Mouse (Mus musculus): ENCODE data around the gene Abcd3. TPM values are rescaled to one million over a fixed set of nuclear protein-coding genes. Genes with fewer than 3 reads are reported as not detected.

Abcd3 gene
- total and polyA plus RNA-seq, 2 experiments from 2014 or later: 43.5 to 65.9 TPM

- Histone ChIP-seq H3K27me3 (ENCODE audit: control insufficient read depth, insufficient read depth, low read length) (no peaks in the 10 kb centered on the region), H3K4me1 (ENCODE audit: control insufficient read depth, insufficient read depth) (peaks cover 15% of the 10 kb centered on the region), H3K9ac (replicated peaks; ENCODE audit: low read depth, low read length) (0 out of 2 replicates have a peak overlapping the region, but pooled peaks have one; percentile 20), H3K4me3 (ENCODE audit: low read depth, low read length) (no peak overlapping the region), H3K9me3 (replicated peaks; ENCODE audit: control insufficient read depth, low read length) (no peaks in the 10 kb centered on the region), H3K36me3 (replicated peaks; ENCODE audit: control insufficient read depth, insufficient read depth, low read length) (peaks cover 28% of the 10 kb centered on the region), H3K27ac (ENCODE audit: low read depth) (peak overlapping the region; percentile 96), H3K4me2 (ENCODE audit: low read depth, low read length) (peak overlapping the region; percentile 33)
- WGBS: 10% methylated on average over 18 of the region's 18 CpGs
- TF ChIP-seq EP300 (IDR thresholded peaks at IDR 0.05; ENCODE audit: low read depth) (peak; percentile 100), CTCF (IDR thresholded peaks at IDR 0.05; ENCODE audit: low read depth) (peak; percentile 82)
- DNase-seq (ENCODE audit: low spot score) (peak; percentile 96), ATAC-seq (ENCODE audit: insufficient read depth, low read depth) (peak; percentile 97)
Measured at GRCm38 (mm10) chr3:121736025-121736744, 78.9 kb downstream of the Abcd3 start.

GRCm38 (mm10) chr3:121735542-121735941 is 79.6 kb downstream of the Abcd3 start:
- WGBS: 58% methylated on average over 7 of the region's 7 CpGs
- H3K4me2 ChIP-seq (ENCODE audit: low read depth, low read length): peak overlapping the region; percentile 33; the same call in 1 of the 2 replicates

GRCm38 (mm10) chr3:121729678-121730077 is 85.4 kb downstream of the Abcd3 start:
- no peaks in the 10 kb centered on the region for H3K9me3 ChIP-seq (replicated peaks; ENCODE audit: control insufficient read depth, low read length)
- H3K4me3 ChIP-seq (ENCODE audit: low read depth, low read length): no peak overlapping the region
- DNase-seq (ENCODE audit: low spot score) (no peak), ATAC-seq (ENCODE audit: insufficient read depth, low read depth) (no peak)
- no peak overlapping the region for H3K4me2 ChIP-seq (ENCODE audit: low read depth, low read length)
- H3K36me3 ChIP-seq (replicated peaks; ENCODE audit: control insufficient read depth, insufficient read depth, low read length): peaks cover 42% of the 10 kb centered on the region
- no peak overlapping the region for H3K9ac ChIP-seq (replicated peaks; ENCODE audit: low read depth, low read length)
- no peak for TF ChIP-seq CTCF (IDR thresholded peaks at IDR 0.05; ENCODE audit: low read depth)
- TF ChIP-seq EP300 (IDR thresholded peaks at IDR 0.05; ENCODE audit: low read depth): no peak
- H3K27ac ChIP-seq (ENCODE audit: low read depth): no peak overlapping the region
- 81% methylated on average over 4 of the region's 4 CpGs for WGBS
- H3K27me3 ChIP-seq (ENCODE audit: control insufficient read depth, insufficient read depth, low read length): no peaks in the 10 kb centered on the region
- 0 out of 2 replicates have a peak, but pooled peaks cover 4% of the 10 kb centered on the region for H3K4me1 ChIP-seq (ENCODE audit: control insufficient read depth, insufficient read depth)

More at GRCm38 (mm10) chr3:121735542-121735941, 79.6 kb downstream of the Abcd3 start:
- Histone ChIP-seq H3K9me3 (replicated peaks; ENCODE audit: control insufficient read depth, low read length) (no peaks in the 10 kb centered on the region), H3K4me1 (ENCODE audit: control insufficient read depth, insufficient read depth) (peaks cover 15% of the 10 kb centered on the region), H3K36me3 (replicated peaks; ENCODE audit: control insufficient read depth, insufficient read depth, low read length) (peaks cover 34% of the 10 kb centered on the region), H3K4me3 (ENCODE audit: low read depth, low read length) (no peak overlapping the region), H3K27me3 (ENCODE audit: control insufficient read depth, insufficient read depth, low read length) (no peaks in the 10 kb centered on the region), H3K9ac (replicated peaks; ENCODE audit: low read depth, low read length) (0 out of 2 replicates have a peak overlapping the region, but pooled peaks have one; percentile 20), H3K27ac (ENCODE audit: low read depth) (peak overlapping the region; percentile 96)
- DNase-seq (ENCODE audit: low spot score) (no peak), ATAC-seq (ENCODE audit: insufficient read depth, low read depth) (no peak)
- no peak for TF ChIP-seq EP300 (IDR thresholded peaks at IDR 0.05; ENCODE audit: low read depth)
- TF ChIP-seq CTCF (IDR thresholded peaks at IDR 0.05; ENCODE audit: low read depth): no peak

- Histone ChIP-seq H3K27me3 (ENCODE audit: control insufficient read depth, insufficient read depth, low read length) (no peaks in the 10 kb centered on the region), H3K4me2 (ENCODE audit: low read depth, low read length) (no peak overlapping the region), H3K4me3 (ENCODE audit: low read depth, low read length) (no peak overlapping the region), H3K36me3 (replicated peaks; ENCODE audit: control insufficient read depth, insufficient read depth, low read length) (peaks cover 10% of the 10 kb centered on the region), H3K27ac (ENCODE audit: low read depth) (peak overlapping the region; percentile 7), H3K4me1 (ENCODE audit: control insufficient read depth, insufficient read depth) (0 out of 2 replicates have a peak, but pooled peaks cover 8% of the 10 kb centered on the region), H3K9ac (replicated peaks; ENCODE audit: low read depth, low read length) (no peak overlapping the region), H3K9me3 (replicated peaks; ENCODE audit: control insufficient read depth, low read length) (no peaks in the 10 kb centered on the region)
- DNase-seq (ENCODE audit: low spot score): no peak
- WGBS: 66% methylated on average over 10 of the region's 10 CpGs
- ATAC-seq (ENCODE audit: insufficient read depth, low read depth): no peak
- TF ChIP-seq CTCF (IDR thresholded peaks at IDR 0.05; ENCODE audit: low read depth) (no peak), EP300 (IDR thresholded peaks at IDR 0.05; ENCODE audit: low read depth) (no peak)
Measured at GRCm38 (mm10) chr3:121725651-121726050, 89.5 kb downstream of the Abcd3 start.

- TF ChIP-seq CTCF (IDR thresholded peaks at IDR 0.05; ENCODE audit: low read depth) (no peak), EP300 (IDR thresholded peaks at IDR 0.05; ENCODE audit: low read depth) (no peak)
- 0 out of 2 replicates have a peak, but pooled peaks cover 8% of the 10 kb centered on the region for H3K4me1 ChIP-seq (ENCODE audit: control insufficient read depth, insufficient read depth)
- ATAC-seq (ENCODE audit: insufficient read depth, low read depth) (no peak), DNase-seq (ENCODE audit: low spot score) (no peak)
- H3K36me3 ChIP-seq (replicated peaks; ENCODE audit: control insufficient read depth, insufficient read depth, low read length): peaks cover under 1% of the 10 kb centered on the region
- peak overlapping the region; percentile 55; the same call in 1 of the 2 replicates for H3K27ac ChIP-seq (ENCODE audit: low read depth)
- H3K4me3 ChIP-seq (ENCODE audit: low read depth, low read length): peak overlapping the region; percentile 69
- 28% methylated on average over 12 of the region's 12 CpGs for WGBS
- peak overlapping the region; percentile 84 for H3K4me2 ChIP-seq (ENCODE audit: low read depth, low read length)
- no peaks in the 10 kb centered on the region for H3K9me3 ChIP-seq (replicated peaks; ENCODE audit: control insufficient read depth, low read length)
- no peaks in the 10 kb centered on the region for H3K27me3 ChIP-seq (ENCODE audit: control insufficient read depth, insufficient read depth, low read length)
- peak overlapping the region; percentile 47; the same call in 1 of the 2 replicates for H3K9ac ChIP-seq (replicated peaks; ENCODE audit: low read depth, low read length)
Measured at GRCm38 (mm10) chr3:121724553-121724952, 90.5 kb downstream of the Abcd3 start.
